Mouse (Mus musculus) ES-Bruce4 (cell line): Measurements from ENCODE around the gene Cygb.

Source experiments
- CTCF ChIP-seq: IDR thresholded peaks from one replicate; pipeline ENCODE4 v1.8.1; 2011; ENCODE audit warnings: low read depth, low read length
- EP300 ChIP-seq: IDR thresholded peaks from 2 replicates; pipeline ENCODE4 v1.6.1; 2011; ENCODE audit warnings: low read depth, low read length; ENCODE audit not compliant: insufficient read depth
- POLR2A ChIP-seq: IDR thresholded peaks from one replicate; pipeline ENCODE4 v1.8.1; 2011; ENCODE audit warnings: low read length; ENCODE audit not compliant: insufficient read depth

DNA sequence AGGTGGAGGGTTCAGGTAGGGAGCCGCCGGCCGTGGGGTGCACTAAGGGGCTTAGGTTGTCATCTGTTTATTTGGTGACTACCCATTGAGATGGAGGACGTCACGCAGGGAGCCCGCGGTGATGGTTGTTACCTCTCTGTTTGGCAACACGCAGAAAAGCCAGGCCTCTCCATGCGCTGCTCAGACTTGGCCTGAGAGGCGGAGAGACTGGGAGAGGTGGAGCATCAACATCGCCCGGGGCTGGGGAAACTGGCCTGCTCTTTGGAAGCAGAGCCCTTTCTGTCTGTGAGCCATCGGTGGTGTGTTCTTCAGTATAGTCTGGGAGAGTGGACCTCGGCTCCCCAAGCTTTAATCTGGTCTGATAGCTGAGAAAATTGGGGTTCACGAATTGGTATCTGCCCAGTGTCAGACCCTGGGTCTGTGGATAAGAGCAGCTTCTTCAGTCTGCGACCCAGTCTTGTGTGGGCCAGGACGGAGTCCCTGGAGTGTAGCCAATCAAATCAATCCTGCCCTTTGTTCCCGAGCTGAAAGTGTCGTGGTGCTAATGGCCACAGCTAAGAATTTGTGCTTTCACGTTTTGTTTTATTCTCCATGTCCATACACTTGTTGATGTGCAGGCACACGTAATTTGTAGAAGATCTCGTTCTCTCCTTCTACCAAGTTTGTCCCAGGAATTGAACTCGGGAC, 41.2 kb upstream of the Cygb start:
- TF ChIP-seq POLR2A (no peak), CTCF (no peak), EP300 (no peak)
